Mouse (Mus musculus): ENCODE measurements around the gene Rab26.

The Rab26 gene

DNA sequence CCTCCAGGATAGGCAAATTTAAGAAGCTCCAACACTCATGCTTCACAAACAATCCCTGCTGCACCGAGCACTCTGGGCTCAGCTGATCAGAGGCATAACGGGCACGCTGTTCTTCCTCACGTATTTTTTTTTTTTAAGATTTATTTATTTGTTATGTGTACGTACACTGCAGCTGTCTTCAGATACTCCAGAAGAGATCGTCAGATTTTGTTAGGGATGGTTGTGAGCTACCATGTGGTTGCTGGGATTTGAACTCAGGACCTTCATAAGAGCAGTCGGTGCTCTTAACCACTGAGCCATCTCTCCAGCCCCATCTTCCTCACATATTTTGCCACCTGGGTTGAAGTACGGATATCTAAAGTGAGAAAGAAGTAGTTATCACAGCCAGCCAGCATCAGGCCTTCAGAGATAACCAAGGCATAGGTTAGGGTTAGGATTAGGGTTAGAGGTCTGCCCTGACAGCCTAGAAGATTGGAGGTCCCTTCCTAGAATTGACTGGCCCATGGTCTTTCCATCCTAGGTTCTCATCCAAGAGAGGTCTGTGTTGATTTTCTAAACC, at the start of gene Rab26:
TSS of gene Rab26 (minus strand) at position 51 of the 559 bp plus-strand sequence.
- DNase-seq, result no peak

GRCm38 (mm10) chr17:24580287-24580686, 46.3 kb upstream of the Rab26 start:
- DNase-seq, result no peak

- DNase-seq, result no peak
Observed at GRCm38 (mm10) chr17:24579532-24579931, 45.5 kb upstream of the Rab26 start.

DNA sequence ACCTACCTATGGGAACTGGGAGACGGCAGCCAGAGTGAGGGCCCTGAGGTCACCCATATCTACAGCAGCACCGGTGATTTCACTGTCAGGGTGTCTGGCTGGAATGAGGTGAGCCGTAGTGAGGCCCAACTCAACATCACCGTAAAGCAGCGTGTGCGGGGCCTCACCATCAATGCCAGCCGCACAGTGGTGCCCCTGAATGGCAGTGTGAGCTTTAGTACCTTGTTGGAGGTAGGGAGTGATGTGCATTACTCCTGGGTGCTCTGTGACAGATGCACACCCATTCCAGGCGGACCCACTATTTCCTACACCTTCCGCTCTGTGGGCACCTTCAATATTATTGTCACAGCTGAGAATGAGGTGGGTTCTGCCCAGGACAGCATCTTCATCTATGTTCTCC, 39.8 kb upstream of the Rab26 start:
- DNase-seq, result no peak

DNA sequence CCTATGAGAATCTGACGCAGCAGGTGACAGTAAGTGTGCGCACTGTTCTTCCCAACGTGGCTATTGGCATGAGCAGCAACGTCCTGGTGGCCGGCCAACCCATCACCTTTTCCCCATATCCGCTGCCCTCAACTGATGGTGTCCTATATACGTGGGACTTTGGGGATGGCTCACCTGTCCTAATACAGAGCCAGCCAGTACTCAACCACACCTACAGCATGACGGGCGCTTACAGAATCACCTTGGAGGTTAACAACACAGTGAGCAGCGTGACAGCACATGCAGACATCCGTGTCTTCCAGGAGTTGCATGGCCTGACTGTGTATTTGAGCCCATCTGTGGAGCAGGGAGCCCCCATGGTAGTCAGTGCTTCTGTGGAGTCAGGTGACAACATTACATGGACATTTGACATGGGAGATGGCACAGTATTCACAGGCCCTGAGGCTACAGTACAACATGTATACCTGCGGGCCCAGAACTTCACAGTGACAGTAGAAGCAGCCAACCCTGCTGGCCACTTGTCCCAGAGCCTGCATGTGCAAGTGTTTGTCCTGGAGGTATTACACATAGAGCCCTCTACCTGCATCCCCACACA, 38.7 kb upstream of the Rab26 start:
- DNase-seq, result no peak

- no peak for DNase-seq
Observed at GRCm38 (mm10) chr17:24569837-24570236, 35.8 kb upstream of the Rab26 start.

DNA sequence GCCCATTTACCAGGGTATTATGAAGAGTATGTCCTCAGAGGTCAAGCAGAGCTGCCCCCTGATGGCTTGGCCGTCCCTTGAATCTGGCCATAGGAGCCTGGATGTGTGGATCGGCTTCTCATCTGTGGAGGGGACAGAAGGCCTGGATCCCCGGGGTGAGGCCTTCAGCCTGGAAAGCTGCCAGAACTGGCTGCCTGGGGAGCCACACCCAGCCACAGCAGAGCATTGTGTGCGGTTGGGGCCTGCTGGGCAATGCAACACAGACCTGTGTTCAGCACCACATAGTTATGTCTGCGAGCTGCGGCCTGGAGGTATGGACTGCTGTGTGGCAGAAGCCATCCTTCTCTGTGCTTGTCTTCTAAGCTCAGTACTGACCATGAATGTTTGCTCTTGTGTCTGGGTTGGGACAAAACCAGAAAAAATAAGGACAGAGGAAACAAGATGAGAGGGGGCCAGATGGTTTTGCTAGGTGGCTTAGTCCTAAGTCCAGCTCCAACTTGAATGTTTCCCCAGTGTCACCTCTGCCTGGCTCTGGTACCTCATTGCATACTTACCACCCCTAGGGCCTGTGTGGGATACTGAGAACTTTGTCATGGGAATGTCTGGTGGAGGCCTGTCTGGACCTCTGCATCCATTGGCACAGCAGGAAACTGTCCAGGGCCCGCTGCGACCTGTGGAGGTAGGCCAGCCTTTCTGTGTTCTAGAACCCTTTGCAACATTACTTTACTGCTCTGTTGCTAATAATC, 33.2 kb upstream of the Rab26 start:
- no peak for DNase-seq

- no peak for DNase-seq
Observed at GRCm38 (mm10) chr17:24565792-24566191, 31.8 kb upstream of the Rab26 start.

DNA sequence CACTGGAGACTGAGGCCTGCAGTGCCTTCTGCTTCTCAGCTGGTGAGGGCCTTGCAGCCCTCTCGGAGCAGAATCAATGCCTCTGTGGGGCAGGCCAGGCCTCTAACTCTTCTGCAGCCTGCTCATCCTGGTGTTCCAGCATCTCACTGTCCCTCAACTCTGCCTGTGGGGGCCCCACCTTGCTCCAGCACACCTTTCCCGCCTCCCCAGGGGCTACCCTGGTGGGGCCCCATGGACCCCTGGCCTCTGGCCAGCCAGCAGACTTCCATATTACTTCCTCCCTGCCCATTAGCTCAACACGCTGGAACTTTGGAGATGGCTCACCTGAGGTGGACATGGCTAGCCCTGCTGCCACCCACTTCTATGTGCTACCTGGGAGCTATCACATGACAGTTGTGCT, 31.1 kb upstream of the Rab26 start:
- DNase-seq, result no peak

DNA sequence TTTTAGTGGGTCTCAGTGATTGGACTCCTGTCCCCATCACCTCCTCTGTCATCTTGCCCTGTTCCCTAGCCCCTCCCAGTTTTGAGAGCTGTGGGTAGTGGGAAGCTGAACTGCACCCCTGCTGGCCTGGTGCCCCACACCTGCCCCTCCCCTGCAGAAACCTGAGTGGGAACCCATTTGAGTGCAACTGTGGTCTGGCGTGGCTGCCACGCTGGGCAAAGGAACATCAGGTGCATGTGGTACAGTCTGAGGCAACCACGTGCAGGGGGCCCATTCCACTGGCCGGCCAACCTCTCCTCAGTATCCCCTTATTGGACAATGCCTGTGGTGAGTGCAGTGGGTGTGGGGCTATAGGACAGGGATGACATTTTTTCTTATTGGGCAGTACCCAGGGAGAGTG, 30.4 kb upstream of the Rab26 start:
- no peak for DNase-seq

DNA sequence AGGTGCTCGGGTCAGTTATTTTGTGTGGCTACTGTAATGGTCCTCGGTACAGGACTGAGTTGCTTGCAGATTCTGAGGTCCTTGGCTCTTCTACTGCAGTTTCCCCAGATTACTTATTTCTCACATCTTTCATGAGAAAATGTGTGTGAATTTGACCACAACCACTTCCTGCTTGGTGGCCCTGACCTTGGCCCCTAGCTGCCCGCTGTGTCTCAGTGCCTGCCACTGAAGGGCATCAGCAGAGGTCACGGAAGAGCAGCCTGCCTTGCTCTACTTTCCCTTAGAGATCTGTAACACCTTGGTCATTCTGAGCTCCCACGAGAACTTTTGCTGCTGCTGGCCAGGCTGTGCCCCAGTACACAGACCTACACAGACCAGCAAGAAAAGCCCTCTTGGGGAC, 29.6 kb upstream of the Rab26 start:
- no peak for DNase-seq

DNA sequence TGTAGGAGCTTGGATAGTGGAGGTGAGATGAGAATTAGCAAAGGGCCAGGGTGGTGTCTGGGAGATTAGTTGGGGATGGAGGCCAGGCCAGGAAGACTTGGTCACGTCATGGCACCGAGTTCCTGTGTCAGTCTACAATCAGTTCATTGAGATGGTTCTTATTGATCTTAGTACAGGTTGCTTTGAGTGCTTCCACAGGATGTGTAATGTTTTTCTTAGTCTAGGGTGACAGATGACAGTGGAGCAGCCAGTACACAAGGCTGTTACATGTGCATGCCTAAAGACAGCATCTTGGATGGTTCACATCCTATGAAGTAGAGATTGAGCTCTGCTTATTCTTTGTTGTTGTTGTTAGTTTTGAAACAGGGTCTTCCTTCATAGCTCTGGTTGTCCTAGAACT, 27.6 kb upstream of the Rab26 start:
- no peak for DNase-seq

DNA sequence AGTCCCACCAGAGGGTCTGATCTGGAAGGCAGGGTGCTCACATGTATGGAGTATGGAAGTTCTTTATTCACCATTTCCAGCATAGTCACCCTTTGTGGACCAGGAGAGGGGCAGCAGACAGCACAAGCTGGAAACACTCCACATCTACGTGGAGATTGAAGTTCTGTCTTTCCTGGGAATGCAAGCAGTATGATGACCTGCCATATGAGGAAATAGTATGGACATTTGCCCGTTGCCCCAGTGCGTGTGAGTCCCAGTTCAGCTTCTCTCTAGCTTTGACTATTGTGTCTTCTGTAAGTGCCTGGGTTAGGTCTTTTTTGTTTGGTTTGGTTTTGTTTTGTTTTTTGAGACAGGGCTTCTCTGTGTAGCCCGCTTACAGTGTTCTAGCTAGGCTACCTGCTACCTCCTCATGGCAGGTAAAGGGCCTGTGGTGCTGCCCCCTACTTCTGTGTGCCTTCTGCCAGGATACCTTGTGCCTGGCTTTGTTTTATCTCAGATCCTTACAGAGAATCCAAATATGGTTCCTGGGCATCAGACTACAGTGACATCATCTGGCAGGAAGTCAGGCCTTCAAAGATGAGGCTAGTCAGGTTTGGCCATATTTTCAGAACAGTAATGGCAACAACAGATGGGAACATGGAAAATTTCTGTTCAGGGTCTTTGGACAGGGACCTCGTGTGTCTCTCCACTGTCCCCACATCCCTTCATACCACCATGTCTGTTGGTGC, 26.5 kb upstream of the Rab26 start:
- DNase-seq, result no peak

- DNase-seq, result no peak
Observed at GRCm38 (mm10) chr17:24559146-24559545, 25.1 kb upstream of the Rab26 start.

DNA sequence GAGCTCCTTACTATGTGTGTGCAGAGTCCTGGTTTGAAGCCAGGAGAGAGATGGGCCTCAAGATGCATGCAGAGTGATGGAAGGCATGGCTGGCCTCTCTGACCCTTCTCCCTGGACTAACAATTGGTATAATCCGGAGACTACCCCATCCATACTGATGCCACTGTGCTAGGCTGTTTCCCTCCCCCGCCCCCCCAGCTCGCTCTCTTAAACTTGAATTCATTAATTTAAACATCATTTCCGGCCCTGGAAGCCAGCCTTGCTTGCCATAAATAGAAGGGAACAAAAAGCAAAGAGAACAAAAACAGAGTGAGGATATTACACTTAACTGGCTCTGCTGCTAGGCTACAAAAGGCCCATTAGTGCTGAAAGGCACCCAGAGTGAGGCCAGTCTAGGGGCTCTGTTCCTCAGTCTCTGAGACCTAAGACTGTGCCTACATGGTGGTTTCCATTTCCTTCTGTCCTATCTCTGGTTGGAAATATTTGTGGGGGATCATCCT, 24.6 kb upstream of the Rab26 start:
- peak; percentile 36 for DNase-seq

- no peak for DNase-seq
Observed at GRCm38 (mm10) chr17:24557091-24557490, 23.1 kb upstream of the Rab26 start.

DNA sequence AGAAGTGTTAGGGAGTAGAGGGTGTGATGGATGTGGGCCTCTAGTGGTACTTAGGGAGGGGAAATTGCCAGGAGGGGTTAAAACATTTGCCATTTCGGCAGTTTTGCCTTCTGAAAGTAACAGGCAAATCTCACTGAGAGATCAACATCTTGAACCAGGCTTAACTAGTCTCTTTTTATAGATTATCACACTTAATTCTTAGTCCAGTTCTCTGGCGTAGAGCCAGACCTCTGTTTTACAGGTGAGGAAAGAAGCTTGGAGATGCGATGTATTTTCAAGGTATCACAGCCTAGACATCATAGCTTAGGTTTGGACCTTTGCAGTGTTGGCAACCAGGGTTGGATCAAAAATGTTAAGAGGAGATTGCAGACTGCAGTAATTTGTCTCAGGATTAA, 17.0 kb upstream of the Rab26 start:
- DNase-seq, result no peak

- DNase-seq, result peak; percentile 70
Observed at GRCm38 (mm10) chr17:24550416-24551049, 16.5 kb upstream of the Rab26 start.

- peak; percentile 100 for DNase-seq
Observed at GRCm38 (mm10) chr17:24549618-24550415, 15.8 kb upstream of the Rab26 start, which contains the start of gene Pkd1. TSS of gene Pkd1 (plus strand) at chr17:24549834.

- DNase-seq, result peak; percentile 85
Observed at GRCm38 (mm10) chr17:24548921-24549617, 15.1 kb upstream of the Rab26 start.

- DNase-seq, result peak; percentile 67
Observed at GRCm38 (mm10) chr17:24548435-24548834, 14.4 kb upstream of the Rab26 start.
